In the genomic region with DNA sequence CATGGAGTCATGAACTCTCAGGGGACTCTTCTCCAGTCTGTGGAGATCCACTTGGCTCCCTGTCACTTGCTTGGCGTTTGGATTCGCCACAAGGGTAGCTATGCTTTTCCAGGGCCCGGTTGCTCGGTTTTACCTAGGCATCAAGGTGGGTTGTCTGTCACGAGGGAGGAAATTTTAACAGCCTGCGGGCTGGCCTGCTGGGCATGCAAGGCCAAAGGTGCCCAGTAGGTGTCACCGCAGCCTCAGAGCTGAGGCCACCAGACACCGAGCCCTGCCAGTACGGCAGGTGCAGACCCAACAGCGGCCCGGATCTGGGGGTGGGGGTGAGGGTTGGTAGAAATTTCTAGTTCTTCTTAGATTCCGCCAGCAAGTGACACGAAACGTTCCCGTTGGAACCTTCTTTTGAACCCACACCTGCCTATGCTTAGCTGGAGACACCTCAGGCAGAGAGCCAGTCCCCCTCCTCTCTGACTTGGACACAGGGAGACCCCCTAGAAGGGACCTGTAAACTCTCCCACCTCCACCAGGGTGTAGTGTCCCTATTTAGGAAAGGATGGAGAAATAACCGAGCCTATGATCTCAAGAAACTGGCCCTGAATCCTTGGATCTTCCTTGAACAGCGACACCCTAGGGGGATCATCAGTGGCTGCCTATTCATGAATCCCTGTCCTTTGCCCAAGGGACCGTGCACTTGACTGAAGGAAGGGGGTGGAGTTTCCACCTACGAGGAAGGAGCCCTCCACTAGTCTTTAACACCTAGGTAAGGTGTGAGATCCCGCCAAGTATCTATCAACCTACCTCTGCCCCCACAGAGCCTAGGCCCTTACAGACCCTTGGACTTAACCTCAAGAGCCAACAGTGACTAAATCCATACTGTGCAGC, we compare ENCODE assay signal across 9 mouse cellular contexts. TPM values are rescaled to one million over a fixed set of nuclear protein-coding genes. Genes with fewer than 3 reads are reported as not detected.
DNase-seq lines count a peak whose midpoint lies in the region; ATAC-seq and TF ChIP-seq lines count a peak whose summit lies in the region.
"Had no signal": no experiment of that assay in that cellular context is flagged by ENCODE, and none has a peak within 500 bp of the region (broad histone marks: within the 10 kb centered on the region; RNA-seq: fewer than 3 reads in every experiment).

No protein-coding gene starts in this region.

- TF ChIP-seq CTCF in spleen, adult 2 months (IDR thresholded peaks at IDR 0.05; ENCODE audit: extremely low read depth, insufficient read depth, insufficient read length, insufficient replicate concordance) = peak; percentile 75; the same call in 1 of the 2 replicates

- H3K4me1 ChIP-seq in spleen, adult 2 months (ENCODE audit: control insufficient read depth, insufficient read depth, insufficient read length) = no peaks in the 10 kb centered on the region
- H3K4me1 ChIP-seq in intestine, embryonic 16.5 days (ENCODE audit: control insufficient read depth, insufficient read depth, low read length) = peaks cover 20% of the 10 kb centered on the region; the same call in 1 of the 2 replicates
- peaks cover 21% of the 10 kb centered on the region for H3K4me1 ChIP-seq in limb, embryonic 12.5 days (replicated peaks)
- H3K4me1 ChIP-seq in midbrain, embryonic 12.5 days = peaks cover 34% of the 10 kb centered on the region
- H3K4me1 ChIP-seq in stomach, embryonic 16.5 days (ENCODE audit: control insufficient read depth, insufficient read depth, low read length) = peaks cover 12% of the 10 kb centered on the region

- H3K9ac ChIP-seq in intestine, embryonic 16.5 days (ENCODE audit: low read depth, low read length) = peak overlapping the region; percentile 94
- H3K9ac ChIP-seq in limb, embryonic 12.5 days (replicated peaks) = no peak overlapping the region
- H3K9ac ChIP-seq in midbrain, embryonic 12.5 days (replicated peaks) = no peak overlapping the region
- peak overlapping the region; percentile 70 for H3K9ac ChIP-seq in stomach, embryonic 16.5 days (ENCODE audit: low read length)

- no peaks in the 10 kb centered on the region for H3K36me3 ChIP-seq in spleen, adult 2 months (ENCODE audit: control insufficient read depth, insufficient read depth, low read length)
- H3K36me3 ChIP-seq in intestine, embryonic 16.5 days (ENCODE audit: control insufficient read depth, insufficient read depth, low read length) = no peaks in the 10 kb centered on the region; the same call in 1 of the 2 replicates
- H3K36me3 ChIP-seq in limb, embryonic 12.5 days = no peaks in the 10 kb centered on the region
- H3K36me3 ChIP-seq in midbrain, embryonic 12.5 days = no peaks in the 10 kb centered on the region
- H3K36me3 ChIP-seq in stomach, embryonic 16.5 days (ENCODE audit: control insufficient read depth, insufficient read depth, low read length) = no peaks in the 10 kb centered on the region

- peak in 1 of 2 experiments; percentile 38 for DNase-seq in spleen, adult 2 months (ENCODE audit: low read depth in 1 of 2, low spot score in 2 of 2)
- DNase-seq in spleen, postnatal 36 days (ENCODE audit: low spot score in 2 of 2) = no peak
- DNase-seq in cerebellum, postnatal 36 days = peak; percentile 77 to 78
- peak; percentile 24 to 50 for DNase-seq in gastrocnemius, postnatal 36 days

- ATAC-seq in intestine, embryonic 16.5 days = peak; percentile 69
- ATAC-seq in limb, embryonic 12.5 days (ENCODE audit: insufficient number of reproducible peaks, insufficient read depth, low FRiP score, low TSS enrichment, low read depth) = peak; percentile 33; the same call in 1 of the 2 replicates
- peak; percentile 48; the same call in 1 of the 2 replicates for ATAC-seq in midbrain, embryonic 12.5 days (ENCODE audit: low FRiP score, low read depth)
- peak; percentile 31; the same call in 1 of the 2 replicates for ATAC-seq in stomach, embryonic 16.5 days (ENCODE audit: insufficient read depth, low FRiP score)

- peaks cover 27% of the 10 kb centered on the region for H3K27me3 ChIP-seq in spleen, adult 2 months (ENCODE audit: control insufficient read depth, insufficient read depth, low read length)
- peaks cover 50% of the 10 kb centered on the region for H3K27me3 ChIP-seq in intestine, embryonic 16.5 days (replicated peaks; ENCODE audit: control insufficient read depth, insufficient read depth, low read length)
- peaks cover 100% of the 10 kb centered on the region for H3K27me3 ChIP-seq in limb, embryonic 12.5 days
- peaks cover 98% of the 10 kb centered on the region for H3K27me3 ChIP-seq in midbrain, embryonic 12.5 days
- peaks cover 73% of the 10 kb centered on the region for H3K27me3 ChIP-seq in stomach, embryonic 16.5 days (ENCODE audit: control insufficient read depth, insufficient read depth, low read length)

- peak overlapping the region; percentile 83 for H3K4me2 ChIP-seq in intestine, embryonic 16.5 days (ENCODE audit: low read depth, low read length)
- peak overlapping the region; percentile 74 for H3K4me2 ChIP-seq in limb, embryonic 12.5 days
- H3K4me2 ChIP-seq in midbrain, embryonic 12.5 days (replicated peaks) = peak overlapping the region; percentile 57
- peak overlapping the region; percentile 57 for H3K4me2 ChIP-seq in stomach, embryonic 16.5 days (ENCODE audit: low read depth, low read length)

- 7% methylated on average over 20 of the region's 20 CpGs for whole genome bisulfite sequencing in spleen, adult 2 months
- 2% methylated on average over 20 of the region's 20 CpGs for WGBS in intestine, embryonic 16.5 days
- WGBS in limb, embryonic 12.5 days = 2% methylated on average over 20 of the region's 20 CpGs
- 2% methylated on average over 20 of the region's 20 CpGs for WGBS in midbrain, embryonic 12.5 days
- 3% methylated on average over 20 of the region's 20 CpGs for WGBS in stomach, embryonic 16.5 days

- no peak overlapping the region for H3K4me3 ChIP-seq in spleen, adult 2 months (ENCODE audit: extremely low read depth, insufficient read depth, insufficient read length)
- H3K4me3 ChIP-seq in intestine, embryonic 16.5 days (ENCODE audit: low read length) = peak overlapping the region; percentile 70
- peak overlapping the region; percentile 44 for H3K4me3 ChIP-seq in limb, embryonic 12.5 days (replicated peaks)
- no peak overlapping the region for H3K4me3 ChIP-seq in midbrain, embryonic 12.5 days
- H3K4me3 ChIP-seq in stomach, embryonic 16.5 days (replicated peaks; ENCODE audit: low read length) = peak overlapping the region; percentile 46

- intact Hi-C loops in gastrocnemius, postnatal 36 days (cut with DNase I) = loop anchor here (2.0 to 5.0 kb wide), 2 partner anchors 66 to 308 kb away; no protein-coding TSS in a partner anchor

- H3K9me3 ChIP-seq in intestine, embryonic 16.5 days (ENCODE audit: control insufficient read depth, low read length) = no peaks in the 10 kb centered on the region
- no peaks in the 10 kb centered on the region for H3K9me3 ChIP-seq in limb, embryonic 12.5 days
- H3K9me3 ChIP-seq in midbrain, embryonic 12.5 days = no peaks in the 10 kb centered on the region
- H3K9me3 ChIP-seq in stomach, embryonic 16.5 days (replicated peaks; ENCODE audit: control insufficient read depth, low read length) = no peaks in the 10 kb centered on the region

- no peak for TF ChIP-seq POLR2A in spleen, adult 2 months (IDR thresholded peaks at IDR 0.05; ENCODE audit: low read depth, low read length)

- H3K27ac ChIP-seq in spleen, adult 2 months (ENCODE audit: insufficient read depth, low read length) = no peak overlapping the region
- H3K27ac ChIP-seq in intestine, embryonic 16.5 days (ENCODE audit: low read length) = peak overlapping the region; percentile 95
- no peak overlapping the region for H3K27ac ChIP-seq in limb, embryonic 12.5 days
- H3K27ac ChIP-seq in midbrain, embryonic 12.5 days (replicated peaks) = no peak overlapping the region
- peak overlapping the region; percentile 84; the same call in 1 of the 2 replicates for H3K27ac ChIP-seq in stomach, embryonic 16.5 days (ENCODE audit: low read length)

RNA-seq across cellular contexts. Expression of gene Ihh, which starts 2.4 kb away (rescaled TPM):
- 0.18 and 0.26 TPM in 2 replicates for polyA plus RNA-seq in spleen, adult 2 months (2012; rRNA removed)
- under 1 TPM; 0.12 to 0.20 TPM for total RNA-seq in gastrocnemius, postnatal 36 days (2021)
- 25.3 and 27.9 TPM in 2 replicates for polyA plus RNA-seq in intestine, embryonic 16.5 days (2015; fragmentation: Nextera tagmentation; extraction: Ambion mirVana)
- polyA plus RNA-seq in limb, embryonic 12.5 days (2016; fragmentation: Nextera tagmentation; extraction: Ambion mirVana) = 3.3 and 6.5 TPM in 2 replicates
- 0.14 and 0.23 TPM in 2 replicates for polyA plus RNA-seq in midbrain, embryonic 12.5 days (2016; fragmentation: Nextera tagmentation; extraction: Ambion mirVana)
- polyA plus RNA-seq in stomach, embryonic 16.5 days (2015; fragmentation: Nextera tagmentation; extraction: Ambion mirVana) = 19.0 and 22.0 TPM in 2 replicates
- total RNA-seq: neutrophil, adult 5-6 weeks had no signal

RNA-seq across cellular contexts. Expression of gene Cfap65, which starts 13.6 kb away (rescaled TPM):
- not detected in 2 replicates for polyA plus RNA-seq in spleen, adult 2 months (2012; rRNA removed)
- total RNA-seq in gastrocnemius, postnatal 36 days (2021) = not detected
- polyA plus RNA-seq in intestine, embryonic 16.5 days (2015; fragmentation: Nextera tagmentation; extraction: Ambion mirVana) = 0.07 and 0.16 TPM in 2 replicates
- polyA plus RNA-seq in limb, embryonic 12.5 days (2016; fragmentation: Nextera tagmentation; extraction: Ambion mirVana) = not detected in 2 replicates
- polyA plus RNA-seq in midbrain, embryonic 12.5 days (2016; fragmentation: Nextera tagmentation; extraction: Ambion mirVana) = 0.16 and 0.17 TPM in 2 replicates
- 0.05 and 0.07 TPM in 2 replicates for polyA plus RNA-seq in stomach, embryonic 16.5 days (2015; fragmentation: Nextera tagmentation; extraction: Ambion mirVana)
- total RNA-seq: neutrophil, adult 5-6 weeks had no signal

RNA-seq across cellular contexts. Expression of gene Cryba2, which starts 56.1 kb away (rescaled TPM):
- not detected in 2 replicates for polyA plus RNA-seq in spleen, adult 2 months (2012; rRNA removed)
- not detected for total RNA-seq in gastrocnemius, postnatal 36 days (2021)
- 1.5 and 2.4 TPM in 2 replicates for polyA plus RNA-seq in intestine, embryonic 16.5 days (2015; fragmentation: Nextera tagmentation; extraction: Ambion mirVana)
- polyA plus RNA-seq in limb, embryonic 12.5 days (2016; fragmentation: Nextera tagmentation; extraction: Ambion mirVana) = not detected in 2 replicates
- polyA plus RNA-seq in midbrain, embryonic 12.5 days (2016; fragmentation: Nextera tagmentation; extraction: Ambion mirVana) = not detected in 2 replicates
- 1.4 and 1.9 TPM in 2 replicates for polyA plus RNA-seq in stomach, embryonic 16.5 days (2015; fragmentation: Nextera tagmentation; extraction: Ambion mirVana)
- total RNA-seq: neutrophil, adult 5-6 weeks had no signal

Comparison
In these comparisons a context has a peak if more than half of its experiments do, and no peak if none do; other contexts are left out.
1. DNase-seq: peak in cerebellum, postnatal 36 days (2 of 2) and gastrocnemius, postnatal 36 days (2 of 2); none in spleen, postnatal 36 days (0 of 2).
2. H3K27ac ChIP-seq: peak in intestine, embryonic 16.5 days (single experiment) and stomach, embryonic 16.5 days (single experiment); none in spleen, adult 2 months (single experiment), limb, embryonic 12.5 days (single experiment) and midbrain, embryonic 12.5 days (single experiment).
3. H3K4me3 ChIP-seq: peak in intestine, embryonic 16.5 days (single experiment), limb, embryonic 12.5 days (single experiment) and stomach, embryonic 16.5 days (single experiment); none in spleen, adult 2 months (single experiment) and midbrain, embryonic 12.5 days (single experiment).
4. H3K9ac ChIP-seq: peak in intestine, embryonic 16.5 days (single experiment) and stomach, embryonic 16.5 days (single experiment); none in limb, embryonic 12.5 days (single experiment) and midbrain, embryonic 12.5 days (single experiment).
5. Peak in every context shown above with its lines, with median percentiles within 50 percentile points of each other: ATAC-seq and H3K4me2 ChIP-seq.